Mouse (Mus musculus): ENCODE data around the gene Commd9. TPM values are rescaled to one million over a fixed set of nuclear protein-coding genes. Genes with fewer than 3 reads are reported as not detected.
A peak's percentile ranks its signal among the peaks of the same experiment; 100 is the strongest.

Commd9 gene
- polyA plus RNA-seq, 1 experiment from 2014 or later: 56.4 TPM

GRCm38 (mm10) chr2:101905534-101906378, 19.7 kb downstream of the Commd9 start:
- peak overlapping the region; percentile 64 for H3K9ac ChIP-seq (ENCODE audit: low read length)
- ATAC-seq (ENCODE audit: insufficient read depth, low FRiP score): peak; percentile 71

GRCm38 (mm10) chr2:101906379-101906690, 20.3 kb downstream of the Commd9 start:
- Histone ChIP-seq H3K27me3 (ENCODE audit: control insufficient read depth, insufficient read depth, low read length) (no peaks in the 10 kb centered on the region), H3K4me1 (ENCODE audit: control insufficient read depth, insufficient read depth, low read length) (peaks cover 5% of the 10 kb centered on the region), H3K9ac (ENCODE audit: low read length) (peak overlapping the region; percentile 64), H3K27ac (ENCODE audit: low read length) (no peak overlapping the region), H3K36me3 (ENCODE audit: control insufficient read depth, insufficient read depth, low read length) (no peaks in the 10 kb centered on the region), H3K9me3 (replicated peaks; ENCODE audit: control insufficient read depth, low read length) (no peaks in the 10 kb centered on the region), H3K4me3 (replicated peaks; ENCODE audit: low read length) (0 out of 2 replicates have a peak overlapping the region, but pooled peaks have one; percentile 26), H3K4me2 (ENCODE audit: low read depth, low read length) (peak overlapping the region; percentile 51; the same call in 1 of the 2 replicates)
- WGBS: 59% methylated on average over 5 of the region's 5 CpGs
- ATAC-seq (ENCODE audit: insufficient read depth, low FRiP score): peak; percentile 24; the same call in 1 of the 2 replicates

More at GRCm38 (mm10) chr2:101905534-101906378, 19.7 kb downstream of the Commd9 start:
- Histone ChIP-seq H3K4me1 (ENCODE audit: control insufficient read depth, insufficient read depth, low read length) (peaks cover 5% of the 10 kb centered on the region), H3K4me2 (ENCODE audit: low read depth, low read length) (peak overlapping the region; percentile 51), H3K36me3 (ENCODE audit: control insufficient read depth, insufficient read depth, low read length) (no peaks in the 10 kb centered on the region), H3K27me3 (ENCODE audit: control insufficient read depth, insufficient read depth, low read length) (no peaks in the 10 kb centered on the region), H3K9me3 (replicated peaks; ENCODE audit: control insufficient read depth, low read length) (no peaks in the 10 kb centered on the region), H3K4me3 (replicated peaks; ENCODE audit: low read length) (peak overlapping the region; percentile 26), H3K27ac (ENCODE audit: low read length) (no peak overlapping the region)
- 24% methylated on average over 21 of the region's 21 CpGs for WGBS

GRCm38 (mm10) chr2:101907386-101908022, 21.5 kb downstream of the Commd9 start:
- no peak overlapping the region for H3K9ac ChIP-seq (ENCODE audit: low read length)
- peaks cover 5% of the 10 kb centered on the region for H3K4me1 ChIP-seq (ENCODE audit: control insufficient read depth, insufficient read depth, low read length)
- H3K27ac ChIP-seq (ENCODE audit: low read length): no peak overlapping the region
- H3K36me3 ChIP-seq (ENCODE audit: control insufficient read depth, insufficient read depth, low read length): no peaks in the 10 kb centered on the region
- no peaks in the 10 kb centered on the region for H3K9me3 ChIP-seq (replicated peaks; ENCODE audit: control insufficient read depth, low read length)
- ATAC-seq (ENCODE audit: insufficient read depth, low FRiP score): no peak
- no peaks in the 10 kb centered on the region for H3K27me3 ChIP-seq (ENCODE audit: control insufficient read depth, insufficient read depth, low read length)
- H3K4me2 ChIP-seq (ENCODE audit: low read depth, low read length): no peak overlapping the region
- no peak overlapping the region for H3K4me3 ChIP-seq (replicated peaks; ENCODE audit: low read length)
- WGBS: 79% methylated on average over 10 of the region's 10 CpGs

- no peak overlapping the region for H3K9ac ChIP-seq (ENCODE audit: low read length)
- H3K36me3 ChIP-seq (ENCODE audit: control insufficient read depth, insufficient read depth, low read length): no peaks in the 10 kb centered on the region
- peaks cover 5% of the 10 kb centered on the region for H3K4me1 ChIP-seq (ENCODE audit: control insufficient read depth, insufficient read depth, low read length)
- no peak for ATAC-seq (ENCODE audit: insufficient read depth, low FRiP score)
- 81% methylated on average over 13 of the region's 13 CpGs for WGBS
- no peak overlapping the region for H3K4me3 ChIP-seq (replicated peaks; ENCODE audit: low read length)
- no peaks in the 10 kb centered on the region for H3K27me3 ChIP-seq (ENCODE audit: control insufficient read depth, insufficient read depth, low read length)
- no peak overlapping the region for H3K27ac ChIP-seq (ENCODE audit: low read length)
- H3K4me2 ChIP-seq (ENCODE audit: low read depth, low read length): no peak overlapping the region
- no peaks in the 10 kb centered on the region for H3K9me3 ChIP-seq (replicated peaks; ENCODE audit: control insufficient read depth, low read length)
Observed at GRCm38 (mm10) chr2:101908773-101909172, 22.7 kb downstream of the Commd9 start.

DNA sequence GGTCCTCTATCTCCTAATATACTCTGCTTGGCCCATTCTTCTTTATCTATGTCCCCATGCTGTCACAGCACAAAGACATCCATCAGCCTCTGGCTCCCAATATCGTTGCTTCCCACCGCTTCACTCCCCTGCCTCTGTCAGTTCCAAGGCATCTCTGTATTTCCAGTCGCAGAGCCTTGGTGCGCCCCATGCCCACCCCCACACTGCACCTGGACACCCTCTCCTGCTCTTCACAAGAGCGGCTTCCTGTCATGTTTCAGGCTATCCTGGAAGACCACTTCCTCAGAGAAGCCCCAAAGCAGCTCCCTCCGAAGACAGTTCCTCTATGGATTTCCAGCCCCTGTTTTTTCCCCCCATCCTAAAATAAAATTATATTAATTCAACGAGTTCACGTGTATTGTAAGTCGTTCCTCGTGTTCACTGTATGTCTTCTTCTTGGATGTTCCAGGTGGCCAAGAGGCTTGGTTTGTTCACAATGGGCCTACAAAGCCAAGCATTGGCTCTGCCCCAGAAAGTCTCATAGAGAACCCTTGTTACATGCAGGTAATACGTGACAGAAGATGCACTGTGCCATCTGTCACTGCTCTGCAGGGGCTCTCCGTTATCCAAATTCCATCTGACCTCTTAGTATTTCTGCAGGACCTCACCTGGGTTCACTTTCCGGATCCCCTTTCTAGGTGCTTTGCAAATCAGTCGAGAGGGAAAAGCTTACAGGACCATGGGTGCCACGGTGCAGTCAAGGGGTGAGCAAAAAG, 23.5 kb downstream of the Commd9 start:
- H3K9ac ChIP-seq (ENCODE audit: low read length): no peak overlapping the region
- H3K27ac ChIP-seq (ENCODE audit: low read length): no peak overlapping the region
- peaks cover 5% of the 10 kb centered on the region for H3K4me1 ChIP-seq (ENCODE audit: control insufficient read depth, insufficient read depth, low read length)
- ATAC-seq (ENCODE audit: insufficient read depth, low FRiP score): no peak
- no peak overlapping the region for H3K4me3 ChIP-seq (replicated peaks; ENCODE audit: low read length)
- no peaks in the 10 kb centered on the region for H3K36me3 ChIP-seq (ENCODE audit: control insufficient read depth, insufficient read depth, low read length)
- no peaks in the 10 kb centered on the region for H3K9me3 ChIP-seq (replicated peaks; ENCODE audit: control insufficient read depth, low read length)
- 91% methylated on average over 15 of the region's 15 CpGs for WGBS
- no peaks in the 10 kb centered on the region for H3K27me3 ChIP-seq (ENCODE audit: control insufficient read depth, insufficient read depth, low read length)
- no peak overlapping the region for H3K4me2 ChIP-seq (ENCODE audit: low read depth, low read length)

GRCm38 (mm10) chr2:101918518-101918917, 32.5 kb downstream of the Commd9 start:
- Histone ChIP-seq H3K4me3 (replicated peaks; ENCODE audit: low read length) (no peak overlapping the region), H3K9me3 (replicated peaks; ENCODE audit: control insufficient read depth, low read length) (no peaks in the 10 kb centered on the region), H3K27me3 (ENCODE audit: control insufficient read depth, insufficient read depth, low read length) (no peaks in the 10 kb centered on the region), H3K4me1 (ENCODE audit: control insufficient read depth, insufficient read depth, low read length) (no peaks in the 10 kb centered on the region), H3K36me3 (ENCODE audit: control insufficient read depth, insufficient read depth, low read length) (no peaks in the 10 kb centered on the region), H3K27ac (ENCODE audit: low read length) (no peak overlapping the region), H3K4me2 (ENCODE audit: low read depth, low read length) (no peak overlapping the region), H3K9ac (ENCODE audit: low read length) (no peak overlapping the region)
- WGBS: 74% methylated on average over 7 of the region's 7 CpGs
- ATAC-seq (ENCODE audit: insufficient read depth, low FRiP score): no peak

DNA sequence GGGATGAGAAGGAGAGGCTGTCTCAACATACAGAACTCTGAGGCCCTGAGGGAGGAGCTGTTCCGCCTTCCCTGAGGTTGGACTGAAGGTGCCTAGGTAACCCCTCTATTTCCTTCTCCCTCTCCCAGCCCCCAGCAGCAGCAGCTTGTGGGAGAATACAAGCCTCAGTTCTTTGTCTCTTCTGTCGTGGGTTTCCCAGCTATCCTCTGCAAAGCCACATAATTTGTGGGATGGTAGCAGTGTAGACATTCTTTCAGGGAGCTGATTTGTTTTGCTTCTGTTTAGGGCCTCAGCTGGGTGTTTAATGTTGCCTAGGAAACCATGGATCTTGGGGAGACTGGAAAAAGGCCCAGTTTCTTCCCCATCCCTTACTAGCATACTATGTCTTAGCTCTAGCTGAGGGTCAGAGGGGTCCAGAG, 34.1 kb downstream of the Commd9 start:
- Histone ChIP-seq H3K4me2 (ENCODE audit: low read depth, low read length) (no peak overlapping the region), H3K36me3 (ENCODE audit: control insufficient read depth, insufficient read depth, low read length) (no peaks in the 10 kb centered on the region), H3K4me1 (ENCODE audit: control insufficient read depth, insufficient read depth, low read length) (no peaks in the 10 kb centered on the region), H3K9me3 (replicated peaks; ENCODE audit: control insufficient read depth, low read length) (no peaks in the 10 kb centered on the region), H3K4me3 (replicated peaks; ENCODE audit: low read length) (no peak overlapping the region), H3K27ac (ENCODE audit: low read length) (no peak overlapping the region), H3K27me3 (ENCODE audit: control insufficient read depth, insufficient read depth, low read length) (no peaks in the 10 kb centered on the region), H3K9ac (ENCODE audit: low read length) (no peak overlapping the region)
- ATAC-seq (ENCODE audit: insufficient read depth, low FRiP score): no peak
- WGBS: 41% methylated on average over 2 of the region's 2 CpGs

DNA sequence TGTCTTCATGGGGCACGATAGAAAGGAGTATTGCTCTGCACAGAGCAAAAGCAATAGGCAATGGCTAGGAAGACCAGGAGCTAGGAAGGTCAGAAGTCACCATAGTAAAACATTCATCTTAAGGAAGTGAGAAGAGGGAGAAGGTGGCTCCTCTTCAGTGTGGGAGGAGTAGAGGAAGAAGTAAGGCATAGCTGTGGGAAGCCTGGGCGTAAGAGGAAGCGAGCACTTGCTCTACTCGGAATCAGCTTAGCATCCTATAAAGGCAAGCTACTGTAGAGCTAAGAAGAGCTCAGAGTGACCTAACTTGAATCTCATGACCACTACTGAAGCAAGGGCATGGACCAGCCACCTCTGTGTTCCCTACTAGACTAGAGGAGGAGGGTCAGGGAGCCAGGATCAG, 36.3 kb downstream of the Commd9 start:
- no peaks in the 10 kb centered on the region for H3K27me3 ChIP-seq (ENCODE audit: control insufficient read depth, insufficient read depth, low read length)
- H3K9me3 ChIP-seq (replicated peaks; ENCODE audit: control insufficient read depth, low read length): no peaks in the 10 kb centered on the region
- no peaks in the 10 kb centered on the region for H3K36me3 ChIP-seq (ENCODE audit: control insufficient read depth, insufficient read depth, low read length)
- no peak for ATAC-seq (ENCODE audit: insufficient read depth, low FRiP score)
- H3K4me3 ChIP-seq (replicated peaks; ENCODE audit: low read length): no peak overlapping the region
- H3K4me2 ChIP-seq (ENCODE audit: low read depth, low read length): no peak overlapping the region
- no peak overlapping the region for H3K27ac ChIP-seq (ENCODE audit: low read length)
- no peak overlapping the region for H3K9ac ChIP-seq (ENCODE audit: low read length)
- H3K4me1 ChIP-seq (ENCODE audit: control insufficient read depth, insufficient read depth, low read length): no peaks in the 10 kb centered on the region
- 93% methylated on average over 4 of the region's 4 CpGs for WGBS

- ATAC-seq (ENCODE audit: insufficient read depth, low FRiP score): peak; percentile 86
- Histone ChIP-seq H3K36me3 (ENCODE audit: control insufficient read depth, insufficient read depth, low read length) (no peaks in the 10 kb centered on the region), H3K27ac (ENCODE audit: low read length) (0 out of 2 replicates have a peak overlapping the region, but pooled peaks have one; percentile 40), H3K4me2 (ENCODE audit: low read depth, low read length) (peak overlapping the region; percentile 19; the same call in 1 of the 2 replicates), H3K4me1 (ENCODE audit: control insufficient read depth, insufficient read depth, low read length) (no peaks in the 10 kb centered on the region), H3K27me3 (ENCODE audit: control insufficient read depth, insufficient read depth, low read length) (no peaks in the 10 kb centered on the region), H3K9me3 (replicated peaks; ENCODE audit: control insufficient read depth, low read length) (no peaks in the 10 kb centered on the region), H3K9ac (ENCODE audit: low read length) (no peak overlapping the region), H3K4me3 (replicated peaks; ENCODE audit: low read length) (no peak overlapping the region)
- WGBS: 55% methylated on average over 4 of the region's 4 CpGs
Observed at GRCm38 (mm10) chr2:101923181-101923580, 37.1 kb downstream of the Commd9 start.

Data from stomach, embryonic 16.5 days (tissue).